Mouse (Mus musculus) midbrain, embryonic 12.5 days (tissue): Measurements from ENCODE around the gene Plod1. TPM values are rescaled to one million over a fixed set of nuclear protein-coding genes. Genes with fewer than 3 reads are reported as not detected.
A peak's percentile ranks its signal among the peaks of the same experiment; 100 is the strongest.

Source experiments
- ATAC-seq: fragments of 200-750 bp; cut with Nextera tagmentation; 2 replicates; pipeline ENCODE4 v1.8.0; 2017; ENCODE audit warnings: low read depth, moderate TSS enrichment, moderate library complexity; ENCODE audit not compliant: low FRiP score
- H3K27ac ChIP-seq: fragments of 300-500 bp; sonication (generic); replicated peaks from 2 replicates; pipeline ENCODE4 v1.5.1; 2016; ENCODE audit warnings: mild to moderate bottlenecking
- H3K27me3 ChIP-seq: fragments of 300-500 bp; sonication (generic); 2 replicates; pipeline ENCODE4 v1.6.1; 2016; ENCODE audit warnings: mild to moderate bottlenecking
- H3K36me3 ChIP-seq: fragments of 300-500 bp; sonication (generic); 2 replicates; pipeline ENCODE4 v1.6.1; 2016
- H3K4me1 ChIP-seq: fragments of 300-500 bp; sonication (generic); 2 replicates; pipeline ENCODE4 v1.6.1; 2016
- H3K4me2 ChIP-seq: fragments of 300-500 bp; sonication (generic); replicated peaks from 2 replicates; pipeline ENCODE4 v1.6.1; 2016; ENCODE audit warnings: mild to moderate bottlenecking, moderate library complexity
- H3K4me3 ChIP-seq: fragments of 300-500 bp; sonication (generic); 2 replicates; pipeline ENCODE4 v1.5.1; 2016; ENCODE audit warnings: mild to moderate bottlenecking
- H3K9ac ChIP-seq: fragments of 300-500 bp; sonication (generic); replicated peaks from 2 replicates; pipeline ENCODE4 v1.6.1; 2016; ENCODE audit warnings: mild to moderate bottlenecking, moderate library complexity
- H3K9me3 ChIP-seq: fragments of 300-500 bp; sonication (generic); 2 replicates; pipeline ENCODE4 v1.6.1; 2016; ENCODE audit warnings: mild to moderate bottlenecking
- WGBS: fragments of 180-500 bp; shearing (Covaris S2); methylation state at CpG from one replicate; pipeline ENCODE4 v1.1.7; 2016; 5-methylcytosine and 5-hydroxymethylcytosine counted together
- polyA plus RNA-seq: library from polyadenylated mRNA; unstranded; fragments of >200 nt; fragmentation: Nextera tagmentation; extraction: Ambion mirVana; gene quantifications from 2 replicates; pipeline ENCODE4 v1.2.1, GENCODE M21; 2016

Gene Plod1
- polyA plus RNA-seq = 25.1 and 27.2 TPM in 2 replicates

DNA sequence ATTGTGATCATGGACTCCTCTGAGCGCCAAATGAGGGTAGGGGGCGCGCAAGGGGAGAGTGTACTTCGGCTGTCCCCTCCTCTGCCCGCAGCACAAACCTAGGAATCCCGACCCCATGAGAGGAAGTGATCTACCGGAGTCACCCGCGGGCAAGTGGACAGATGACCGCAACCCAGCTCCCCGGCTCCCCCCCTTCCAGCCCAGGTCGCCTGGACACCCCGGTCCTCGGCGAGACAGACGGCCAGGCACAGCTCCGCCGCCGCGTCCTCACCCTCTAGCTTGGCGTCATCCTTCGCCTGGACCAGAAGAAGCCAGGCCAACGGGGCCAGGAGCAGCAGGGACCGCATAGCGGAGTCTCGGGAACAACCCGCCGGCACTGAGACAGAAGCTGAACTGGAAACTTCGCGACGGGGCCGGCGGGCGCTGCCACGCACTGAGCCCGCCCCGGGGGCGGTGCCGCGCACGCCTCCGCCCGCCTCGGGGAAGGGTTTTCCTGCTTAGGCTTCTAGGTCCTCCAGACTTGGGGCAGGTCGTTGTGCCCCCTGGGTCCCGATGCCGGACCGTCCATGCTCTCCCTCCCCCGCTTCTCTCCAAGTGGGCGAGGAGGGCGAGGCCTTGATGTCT is at the start of gene Plod1:
Gene Plod1, minus strand, starts transcription at position 437 of the 624 bp plus-strand sequence.
- Histone ChIP-seq H3K4me1 (peaks cover 13% of the 10 kb centered on the region), H3K36me3 (0 out of 2 replicates have a peak, but pooled peaks cover 3% of the 10 kb centered on the region), H3K4me2 (peak within 1 kb of the TSS; percentile 86), H3K27me3 (0 out of 2 replicates have a peak, but pooled peaks cover 10% of the 10 kb centered on the region), H3K9me3 (no peaks in the 10 kb centered on the region), H3K4me3 (peak within 1 kb of the TSS; percentile 64), H3K9ac (peak within 1 kb of the TSS; percentile 68), H3K27ac (peak within 1 kb of the TSS; percentile 39; the same call in 1 of the 2 replicates)
- under 1% methylated on average over 51 of the region's 51 CpGs for WGBS
- peak; percentile 45 for ATAC-seq

DNA sequence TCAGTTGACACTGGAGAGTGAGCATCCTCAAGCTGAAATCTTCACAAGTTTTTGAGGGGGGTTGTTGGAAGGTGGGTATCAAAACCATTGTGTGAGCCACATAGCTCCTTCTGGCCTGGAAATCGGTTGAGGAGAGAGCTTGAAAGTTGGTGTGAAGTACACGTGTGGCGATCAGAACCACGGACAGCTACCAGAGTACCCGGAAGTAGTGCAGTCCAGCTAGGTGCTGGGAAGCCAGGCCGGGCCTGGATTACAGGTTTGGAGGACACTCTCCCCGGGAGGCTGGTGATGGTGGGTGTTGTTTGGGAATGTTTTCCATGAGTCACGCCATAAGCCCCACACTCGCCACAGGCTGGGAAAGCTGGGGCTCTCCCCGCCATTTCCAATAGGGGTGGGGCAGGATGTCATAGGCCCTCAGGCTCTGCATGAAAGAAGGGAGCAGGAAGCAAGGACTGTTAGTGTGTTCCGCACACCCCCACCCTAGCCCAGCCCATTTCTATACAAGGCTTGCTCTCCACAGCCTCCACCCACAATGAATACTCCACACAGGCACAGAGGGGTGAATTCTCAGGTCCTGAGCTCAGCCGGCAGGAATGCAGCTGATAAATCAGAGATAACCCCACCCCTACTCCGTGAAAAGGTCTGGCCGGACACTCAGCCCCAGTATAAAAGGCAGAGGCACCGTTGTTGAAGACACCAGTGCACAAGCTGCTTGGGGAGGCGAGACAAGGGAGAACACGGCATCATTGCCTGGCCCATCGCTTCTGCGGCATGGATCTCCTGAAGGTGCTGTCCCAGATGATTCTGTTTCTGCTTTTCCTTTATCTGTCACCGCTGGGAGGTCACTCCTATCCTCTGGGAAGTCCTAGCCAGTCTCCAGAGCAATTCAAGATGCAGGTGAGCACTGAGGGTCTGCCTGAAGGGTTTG is 48.9 kb upstream of the Plod1 start, which contains the start of gene Nppb:
Gene Nppb, plus strand, starts transcription at position 584 of the 928 bp plus-strand sequence.
- no peaks in the 10 kb centered on the region for H3K9me3 ChIP-seq
- H3K27ac ChIP-seq = no peak within 1 kb of the TSS
- WGBS = 36% methylated on average over 20 of the region's 20 CpGs
- H3K9ac ChIP-seq = no peak within 1 kb of the TSS
- H3K27me3 ChIP-seq = peaks cover 8% of the 10 kb centered on the region; the same call in 1 of the 2 replicates
- no peaks in the 10 kb centered on the region for H3K36me3 ChIP-seq
- H3K4me2 ChIP-seq = no peak within 1 kb of the TSS
- no peak within 1 kb of the TSS for H3K4me3 ChIP-seq
- no peaks in the 10 kb centered on the region for H3K4me1 ChIP-seq
- no peak; the same call in 1 of the 2 replicates for ATAC-seq

DNA sequence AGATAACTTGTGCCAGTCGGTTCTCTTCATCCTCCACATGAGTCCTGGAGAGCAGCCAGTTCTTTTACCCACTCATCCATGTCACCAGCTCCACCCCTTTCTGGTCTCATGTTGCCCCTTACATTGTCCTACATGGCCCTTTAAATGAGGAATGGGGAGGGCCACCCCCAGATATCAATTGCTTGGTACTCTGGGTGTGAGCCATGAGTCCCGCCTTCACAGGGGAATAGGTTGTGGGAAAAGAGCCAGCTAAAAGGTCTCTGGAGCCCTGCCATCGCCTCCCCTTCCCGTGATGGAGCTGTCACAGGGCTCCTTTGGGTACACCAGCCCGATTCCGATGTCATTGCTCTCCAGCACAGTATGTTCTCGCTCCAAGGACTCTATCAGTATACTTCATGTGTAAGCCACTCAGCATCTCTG is 42.9 kb upstream of the Plod1 start:
- no peak for ATAC-seq
- no peaks in the 10 kb centered on the region; the same call in 1 of the 2 replicates for H3K9me3 ChIP-seq
- no peaks in the 10 kb centered on the region for H3K36me3 ChIP-seq
- peaks cover 2% of the 10 kb centered on the region; the same call in 1 of the 2 replicates for H3K27me3 ChIP-seq
- H3K4me1 ChIP-seq = no peaks in the 10 kb centered on the region
- no peak overlapping the region for H3K27ac ChIP-seq
- WGBS = 72% methylated on average over 7 of the region's 7 CpGs
- no peak overlapping the region for H3K9ac ChIP-seq
- no peak overlapping the region for H3K4me3 ChIP-seq
- no peak overlapping the region for H3K4me2 ChIP-seq

DNA sequence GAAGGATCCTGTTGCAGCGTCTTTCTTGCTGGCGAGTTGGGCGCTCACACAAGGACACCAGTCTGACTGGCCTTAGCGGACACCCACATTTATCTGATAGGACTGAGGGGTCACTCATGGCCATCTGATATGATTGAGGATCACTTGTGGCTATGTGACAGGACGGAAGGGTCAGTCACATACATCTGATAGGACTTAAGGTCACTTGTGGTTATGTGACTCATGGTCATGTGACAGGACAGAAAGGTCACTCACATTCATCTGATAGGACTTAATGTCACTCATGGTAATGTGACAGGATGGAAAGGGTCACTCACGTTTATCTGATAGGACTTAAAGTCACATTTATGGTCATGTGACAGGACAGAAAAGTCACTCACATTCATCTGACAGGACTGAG is 41.8 kb upstream of the Plod1 start:
- Histone ChIP-seq H3K4me2 (no peak overlapping the region), H3K27me3 (no peaks in the 10 kb centered on the region), H3K9ac (no peak overlapping the region), H3K36me3 (no peaks in the 10 kb centered on the region), H3K27ac (no peak overlapping the region), H3K9me3 (no peaks in the 10 kb centered on the region; the same call in 1 of the 2 replicates), H3K4me3 (no peak overlapping the region), H3K4me1 (no peaks in the 10 kb centered on the region)
- no peak for ATAC-seq
- 92% methylated on average over 6 of the region's 6 CpGs for WGBS

DNA sequence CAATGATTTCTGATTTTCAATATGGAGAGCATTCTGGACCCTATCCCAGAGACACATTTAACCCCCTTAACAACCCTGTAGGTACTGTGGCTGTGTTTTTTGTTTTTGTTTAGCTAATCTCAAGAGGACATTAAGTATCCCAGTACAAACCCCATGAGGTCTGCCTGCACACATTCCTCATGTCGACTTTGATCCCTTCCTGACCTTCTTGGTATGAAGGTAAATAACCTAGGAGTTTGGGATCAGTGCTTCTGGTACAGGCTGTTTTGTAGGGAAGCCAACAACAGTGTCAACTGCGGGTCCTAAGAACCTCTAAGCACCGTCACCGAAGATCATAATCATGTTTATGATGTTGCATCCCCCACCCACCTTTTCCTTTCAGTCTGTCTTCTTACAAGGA is 41.2 kb upstream of the Plod1 start:
- Histone ChIP-seq H3K9ac (no peak overlapping the region), H3K27ac (no peak overlapping the region), H3K4me2 (no peak overlapping the region), H3K27me3 (no peaks in the 10 kb centered on the region), H3K4me3 (no peak overlapping the region), H3K9me3 (no peaks in the 10 kb centered on the region; the same call in 1 of the 2 replicates), H3K36me3 (no peaks in the 10 kb centered on the region), H3K4me1 (no peaks in the 10 kb centered on the region)
- no peak for ATAC-seq
- 79% methylated on average over 4 of the region's 4 CpGs for WGBS

DNA sequence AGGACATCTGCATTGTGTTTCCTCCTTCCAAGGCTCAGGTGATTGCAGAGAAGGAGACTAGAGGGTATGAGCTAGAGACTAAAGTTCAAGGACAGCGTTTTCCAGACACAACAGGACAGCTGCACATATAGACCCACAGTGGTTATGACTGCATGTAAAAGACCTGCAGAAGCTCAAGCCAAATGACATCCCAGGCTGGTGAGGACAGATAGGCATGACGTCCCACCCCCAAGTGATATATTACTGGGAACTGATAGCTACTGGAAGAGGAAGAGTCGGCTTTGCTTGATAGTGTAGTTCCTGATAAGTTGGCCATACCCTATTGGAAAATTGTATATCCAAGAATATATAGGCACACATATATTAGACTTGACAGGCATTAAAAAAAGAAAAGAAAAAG is 39.7 kb upstream of the Plod1 start:
- 86% methylated on average over 3 of the region's 3 CpGs for WGBS
- Histone ChIP-seq H3K4me2 (no peak overlapping the region), H3K27me3 (no peaks in the 10 kb centered on the region), H3K4me3 (no peak overlapping the region), H3K9me3 (no peaks in the 10 kb centered on the region; the same call in 1 of the 2 replicates), H3K9ac (no peak overlapping the region), H3K36me3 (no peaks in the 10 kb centered on the region), H3K27ac (no peak overlapping the region), H3K4me1 (no peaks in the 10 kb centered on the region)
- ATAC-seq = no peak

DNA sequence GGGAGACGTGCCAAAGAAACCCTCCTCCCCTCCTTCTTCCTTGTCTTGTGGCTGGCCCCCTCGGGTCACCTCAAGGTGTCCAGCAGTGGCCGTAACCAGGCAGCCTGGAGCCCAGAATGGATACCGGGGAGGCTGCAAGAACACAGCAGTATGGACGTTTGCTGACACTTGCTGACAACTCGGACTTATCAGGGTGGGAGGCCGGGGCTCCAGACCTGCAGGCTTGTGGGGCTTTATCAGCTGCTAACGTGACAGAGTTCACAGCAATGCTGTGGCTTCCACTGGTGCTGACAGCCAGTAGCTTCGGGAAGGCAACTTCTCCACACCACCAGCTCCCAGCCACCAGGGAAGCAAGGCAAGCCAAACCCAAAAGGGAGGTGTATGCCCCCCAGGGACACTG is 32.8 kb upstream of the Plod1 start:
- no peaks in the 10 kb centered on the region for H3K36me3 ChIP-seq
- no peak for ATAC-seq
- H3K4me3 ChIP-seq = no peak overlapping the region
- no peak overlapping the region for H3K27ac ChIP-seq
- 0 out of 2 replicates have a peak, but pooled peaks cover 5% of the 10 kb centered on the region for H3K27me3 ChIP-seq
- no peak overlapping the region for H3K9ac ChIP-seq
- H3K9me3 ChIP-seq = no peaks in the 10 kb centered on the region
- no peaks in the 10 kb centered on the region for H3K4me1 ChIP-seq
- no peak overlapping the region for H3K4me2 ChIP-seq
- 55% methylated on average over 9 of the region's 9 CpGs for WGBS

DNA sequence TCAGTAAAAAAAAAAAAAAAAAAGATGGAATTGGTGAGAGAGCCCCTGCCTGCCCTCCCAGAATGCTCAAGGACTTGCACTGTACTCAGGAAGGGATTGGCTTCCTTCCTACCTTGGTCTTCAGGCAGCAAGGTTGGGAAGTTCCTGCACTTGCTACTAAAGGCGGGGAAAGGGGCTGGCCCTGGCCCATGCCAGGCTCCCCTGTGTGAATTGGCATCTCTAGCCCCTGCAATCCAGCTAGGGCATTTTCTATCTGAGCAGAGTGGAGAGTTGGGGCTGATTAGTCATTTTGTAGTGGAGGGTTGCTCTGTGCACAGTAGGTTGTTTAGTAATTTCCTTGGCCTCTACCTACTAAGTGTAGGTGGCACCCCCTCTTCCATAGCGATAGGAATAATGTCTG is 32.2 kb upstream of the Plod1 start:
- H3K36me3 ChIP-seq = no peaks in the 10 kb centered on the region
- 87% methylated on average over 2 of the region's 2 CpGs for WGBS
- no peaks in the 10 kb centered on the region for H3K9me3 ChIP-seq
- H3K4me2 ChIP-seq = no peak overlapping the region
- H3K9ac ChIP-seq = no peak overlapping the region
- no peak for ATAC-seq
- no peak overlapping the region for H3K27ac ChIP-seq
- no peaks in the 10 kb centered on the region for H3K4me1 ChIP-seq
- 0 out of 2 replicates have a peak, but pooled peaks cover 5% of the 10 kb centered on the region for H3K27me3 ChIP-seq
- H3K4me3 ChIP-seq = no peak overlapping the region

DNA sequence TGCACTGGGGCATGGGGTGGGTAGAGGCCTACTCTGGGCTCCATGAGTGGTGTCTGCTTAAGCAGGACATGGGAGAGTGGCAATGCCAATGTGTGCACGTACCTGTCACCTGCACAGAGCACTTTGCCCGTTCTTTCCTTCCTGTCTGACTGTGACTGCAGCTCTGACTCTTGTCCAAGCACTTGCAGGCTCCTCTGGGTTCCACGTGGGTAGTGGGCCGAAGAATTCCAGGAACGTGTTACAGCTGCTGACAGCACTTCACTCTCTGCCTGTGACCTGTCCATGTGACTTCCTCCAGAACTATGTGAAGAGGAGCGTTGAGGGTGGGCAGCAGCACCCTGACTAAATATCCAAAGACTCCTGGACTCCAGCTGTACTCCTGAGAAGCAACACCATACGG is 29.1 kb upstream of the Plod1 start:
- Histone ChIP-seq H3K9ac (no peak overlapping the region), H3K36me3 (no peaks in the 10 kb centered on the region), H3K27ac (no peak overlapping the region), H3K9me3 (no peaks in the 10 kb centered on the region), H3K27me3 (0 out of 2 replicates have a peak, but pooled peaks cover 5% of the 10 kb centered on the region), H3K4me2 (no peak overlapping the region), H3K4me3 (no peak overlapping the region), H3K4me1 (no peaks in the 10 kb centered on the region)
- ATAC-seq = no peak
- WGBS = 82% methylated on average over 7 of the region's 7 CpGs

DNA sequence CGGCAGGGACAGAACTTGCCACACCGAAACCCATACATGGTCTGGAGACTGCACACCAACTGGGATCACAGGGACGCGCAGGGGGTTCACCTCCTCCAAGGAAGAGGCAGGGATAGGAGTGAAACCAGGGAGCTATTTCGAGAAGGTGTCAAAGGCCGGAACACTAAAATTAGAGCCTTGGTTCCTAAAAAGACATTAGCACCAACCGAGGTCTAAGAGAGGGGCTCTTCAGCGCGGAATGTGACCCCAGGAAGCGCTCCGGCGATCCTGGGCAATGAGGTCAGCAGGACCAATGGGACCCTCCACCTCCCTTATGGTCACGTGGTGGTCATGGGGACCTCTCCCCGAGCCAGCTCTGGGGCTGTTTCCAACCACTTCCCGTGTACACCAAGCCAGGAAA is 27.1 kb upstream of the Plod1 start:
- Histone ChIP-seq H3K9ac (no peak overlapping the region), H3K4me1 (no peaks in the 10 kb centered on the region), H3K27me3 (no peaks in the 10 kb centered on the region), H3K4me3 (no peak overlapping the region), H3K4me2 (no peak overlapping the region), H3K9me3 (no peaks in the 10 kb centered on the region), H3K27ac (no peak overlapping the region), H3K36me3 (no peaks in the 10 kb centered on the region)
- no peak for ATAC-seq
- WGBS = 89% methylated on average over 15 of the region's 15 CpGs

DNA sequence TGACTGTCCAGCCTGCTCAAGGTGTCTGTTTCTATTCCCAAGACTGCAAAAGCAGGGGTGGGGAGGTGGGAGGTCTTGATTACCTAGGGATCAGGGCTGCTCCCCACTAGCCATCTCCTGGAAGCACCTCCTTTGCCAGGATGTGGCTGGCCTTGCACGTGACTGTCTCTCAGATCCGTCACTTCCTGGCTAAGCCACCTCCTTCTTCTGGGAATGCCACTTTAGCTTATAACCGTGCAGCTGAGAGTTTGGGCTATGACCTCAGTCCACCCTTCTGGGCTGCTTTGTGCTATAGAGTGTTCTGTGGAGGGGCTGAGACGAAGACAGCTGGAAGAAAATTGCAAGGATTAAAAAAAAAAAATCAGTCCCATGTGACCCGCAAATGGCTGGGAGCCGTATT is 26.2 kb upstream of the Plod1 start:
- no peaks in the 10 kb centered on the region for H3K27me3 ChIP-seq
- H3K27ac ChIP-seq = no peak overlapping the region
- no peak for ATAC-seq
- H3K4me1 ChIP-seq = no peaks in the 10 kb centered on the region
- no peak overlapping the region for H3K9ac ChIP-seq
- H3K36me3 ChIP-seq = no peaks in the 10 kb centered on the region
- WGBS = 65% methylated on average over 6 of the region's 6 CpGs
- no peaks in the 10 kb centered on the region for H3K9me3 ChIP-seq
- H3K4me3 ChIP-seq = no peak overlapping the region
- no peak overlapping the region for H3K4me2 ChIP-seq
